Mouse (Mus musculus): ENCODE measurements around the gene Antxr1. TPM values are rescaled to one million over a fixed set of nuclear protein-coding genes. Genes with fewer than 3 reads are reported as not detected.

Gene Antxr1
- polyA plus RNA-seq, 1 experiment from 2014 or later, result 6.5 TPM

DNA sequence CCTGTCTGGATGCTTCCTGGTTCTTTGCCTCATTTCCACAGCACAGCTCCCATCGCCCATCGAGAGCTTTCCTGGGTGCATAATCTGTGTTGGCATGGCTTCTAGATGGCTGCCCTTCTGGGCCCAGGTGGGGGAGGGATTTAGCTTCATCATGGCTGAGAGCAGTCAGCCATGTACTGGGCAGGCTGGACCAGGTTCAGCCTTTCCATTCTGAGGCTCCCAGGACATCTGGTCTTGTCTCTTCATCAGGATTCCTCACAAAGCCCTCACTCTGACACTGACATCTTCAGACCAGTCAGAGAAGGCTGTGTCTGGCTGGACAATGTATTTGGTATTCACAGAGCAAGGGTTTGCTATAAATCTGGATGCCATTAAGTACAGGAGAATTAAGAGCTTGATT, 219.6 kb downstream of the Antxr1 start:
- ATAC-seq (ENCODE audit: insufficient number of reproducible peaks, insufficient read depth, low FRiP score, low read depth), result no peak
- Histone ChIP-seq H3K9ac (ENCODE audit: low read length) (no peak overlapping the region), H3K27me3 (ENCODE audit: control insufficient read depth, insufficient read depth, low read length) (no peaks in the 10 kb centered on the region), H3K9me3 (ENCODE audit: control insufficient read depth, low read length) (peaks cover 2% of the 10 kb centered on the region; the same call in 1 of the 2 replicates), H3K4me3 (ENCODE audit: control insufficient read depth in 1 of 2, insufficient read depth in 1 of 2, low read depth in 1 of 2, low read length in 2 of 2) (no peak overlapping the region), H3K4me2 (ENCODE audit: low read length) (no peak overlapping the region), H3K36me3 (ENCODE audit: control insufficient read depth, insufficient read depth, low read length) (no peaks in the 10 kb centered on the region), H3K27ac (replicated peaks in 1 of 2; ENCODE audit: control insufficient read depth in 1 of 2, insufficient read depth in 1 of 2, low read depth in 2 of 2, low read length in 2 of 2) (no peak overlapping the region), H3K4me1 (ENCODE audit: control insufficient read depth in 2 of 2, insufficient read depth in 2 of 2, low read length in 2 of 2) (peaks cover 0 to 5% of the 10 kb centered on the region in 2 experiments; a peak in 1 of 4 replicates)
- WGBS, result 89% methylated on average over 2 of the region's 2 CpGs

DNA sequence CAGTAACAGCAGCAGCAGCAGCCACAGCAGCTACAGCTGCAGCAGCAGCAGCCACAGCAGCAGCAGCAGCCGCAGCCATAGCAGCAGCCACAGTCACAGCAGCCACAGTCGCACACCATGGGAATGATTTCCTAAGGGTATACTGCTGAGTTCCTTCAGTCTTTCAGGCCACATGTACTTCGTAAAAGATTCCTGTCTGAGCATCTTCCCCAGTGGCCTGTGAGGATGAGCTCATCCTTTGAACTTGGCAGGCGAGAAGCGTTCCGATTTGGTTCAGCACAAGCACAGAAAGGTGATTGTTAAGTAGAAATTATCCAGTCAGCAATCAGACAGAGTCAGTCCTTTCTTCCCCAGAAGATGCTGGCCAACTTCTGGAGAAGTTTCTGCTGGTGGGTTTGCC, 223.5 kb downstream of the Antxr1 start:
- Histone ChIP-seq H3K4me1 (ENCODE audit: control insufficient read depth in 2 of 2, insufficient read depth in 2 of 2, low read length in 2 of 2) (no peaks in the 10 kb centered on the region; a peak in 1 of 4 replicates), H3K27ac (replicated peaks in 1 of 2; ENCODE audit: control insufficient read depth in 1 of 2, insufficient read depth in 1 of 2, low read depth in 2 of 2, low read length in 2 of 2) (peak overlapping the region; percentile 20 to 24; a peak in 1 of 4 replicates), H3K9me3 (ENCODE audit: control insufficient read depth, low read length) (no peaks in the 10 kb centered on the region), H3K4me3 (ENCODE audit: control insufficient read depth in 1 of 2, insufficient read depth in 1 of 2, low read depth in 1 of 2, low read length in 2 of 2) (no peak overlapping the region), H3K4me2 (ENCODE audit: low read length) (no peak overlapping the region), H3K27me3 (ENCODE audit: control insufficient read depth, insufficient read depth, low read length) (no peaks in the 10 kb centered on the region), H3K36me3 (ENCODE audit: control insufficient read depth, insufficient read depth, low read length) (no peaks in the 10 kb centered on the region), H3K9ac (ENCODE audit: low read length) (no peak overlapping the region)
- no peak for ATAC-seq (ENCODE audit: insufficient number of reproducible peaks, insufficient read depth, low FRiP score, low read depth)
- WGBS, result 73% methylated on average over 6 of the region's 6 CpGs

DNA sequence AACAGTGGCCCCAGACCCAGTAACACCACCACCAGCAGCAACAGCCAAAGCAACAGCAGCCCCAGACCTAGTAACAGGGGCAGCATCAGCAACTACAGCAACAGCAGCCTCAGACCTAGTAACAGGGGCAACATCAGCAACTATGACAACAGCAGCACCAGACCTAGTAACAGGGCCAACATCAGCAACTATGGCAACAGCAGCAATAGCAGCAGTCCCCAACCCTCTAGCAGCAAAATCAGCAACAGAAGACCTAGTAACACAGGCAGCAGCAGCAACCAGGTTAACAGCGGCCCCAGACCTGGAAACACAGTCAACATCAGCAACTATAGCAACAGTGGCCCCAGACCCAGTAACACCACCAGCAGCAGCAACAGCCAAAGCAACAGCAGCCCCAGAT, 224.1 kb downstream of the Antxr1 start:
- no peaks in the 10 kb centered on the region for H3K9me3 ChIP-seq (ENCODE audit: control insufficient read depth, low read length)
- WGBS, result 80% methylated on average over 1 of the region's 1 CpGs
- H3K4me2 ChIP-seq (ENCODE audit: low read length), result no peak overlapping the region
- peak overlapping the region in 1 of 2 experiments; percentile 24; a peak in 1 of 4 replicates for H3K27ac ChIP-seq (replicated peaks in 1 of 2; ENCODE audit: control insufficient read depth in 1 of 2, insufficient read depth in 1 of 2, low read depth in 2 of 2, low read length in 2 of 2)
- H3K4me1 ChIP-seq (ENCODE audit: control insufficient read depth in 2 of 2, insufficient read depth in 2 of 2, low read length in 2 of 2), result no peaks in the 10 kb centered on the region; a peak in 1 of 4 replicates
- H3K4me3 ChIP-seq (ENCODE audit: control insufficient read depth in 1 of 2, insufficient read depth in 1 of 2, low read depth in 1 of 2, low read length in 2 of 2), result no peak overlapping the region
- ATAC-seq (ENCODE audit: insufficient number of reproducible peaks, insufficient read depth, low FRiP score, low read depth), result no peak
- no peaks in the 10 kb centered on the region for H3K27me3 ChIP-seq (ENCODE audit: control insufficient read depth, insufficient read depth, low read length)
- H3K36me3 ChIP-seq (ENCODE audit: control insufficient read depth, insufficient read depth, low read length), result no peaks in the 10 kb centered on the region
- H3K9ac ChIP-seq (ENCODE audit: low read length), result no peak overlapping the region

DNA sequence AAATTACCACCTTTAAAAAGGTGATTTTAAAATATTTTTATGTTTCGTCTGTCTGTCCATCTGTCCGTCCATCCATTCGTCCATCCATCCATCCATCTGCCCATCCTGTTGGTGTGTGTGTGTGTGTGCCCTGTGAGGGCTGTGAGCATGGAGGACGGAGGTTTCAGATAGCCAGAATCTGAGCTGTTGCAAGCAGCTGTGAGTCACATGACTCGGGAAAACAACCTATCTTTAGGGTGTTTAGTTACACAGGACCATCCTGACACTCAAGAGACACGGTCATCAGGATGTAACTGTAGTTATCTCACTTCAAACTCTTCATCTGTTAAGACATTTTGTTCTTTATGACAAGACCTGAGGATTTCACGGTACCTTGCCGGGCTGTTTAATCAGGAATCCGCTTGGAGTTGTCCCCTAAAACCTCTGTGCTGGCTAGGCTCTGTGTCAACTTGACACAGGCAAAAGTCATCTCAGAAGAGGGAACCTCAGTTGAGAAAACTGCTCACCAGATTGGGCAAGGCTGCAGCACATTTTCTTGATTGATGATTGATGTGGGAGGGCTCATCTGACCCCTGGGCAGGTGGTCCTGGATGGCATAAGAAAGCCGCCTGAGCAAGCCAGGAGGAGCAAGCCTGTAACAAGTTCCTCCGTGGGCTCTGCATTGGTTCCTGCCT, 231.4 kb downstream of the Antxr1 start, which contains the start of gene D6Ertd527e:
Gene D6Ertd527e, plus strand, starts transcription at position 624 of the 674 bp plus-strand sequence.
- Histone ChIP-seq H3K4me2 (ENCODE audit: low read length) (no peak within 1 kb of the TSS), H3K9ac (ENCODE audit: low read length) (no peak within 1 kb of the TSS), H3K27me3 (ENCODE audit: control insufficient read depth, insufficient read depth, low read length) (no peaks in the 10 kb centered on the region), H3K36me3 (ENCODE audit: control insufficient read depth, insufficient read depth, low read length) (no peaks in the 10 kb centered on the region), H3K4me3 (ENCODE audit: control insufficient read depth in 1 of 2, insufficient read depth in 1 of 2, low read depth in 1 of 2, low read length in 2 of 2) (no peak within 1 kb of the TSS), H3K9me3 (ENCODE audit: control insufficient read depth, low read length) (no peaks in the 10 kb centered on the region), H3K4me1 (ENCODE audit: control insufficient read depth in 2 of 2, insufficient read depth in 2 of 2, low read length in 2 of 2) (peaks cover 15 to 18% of the 10 kb centered on the region in 2 experiments), H3K27ac (replicated peaks in 1 of 2; ENCODE audit: control insufficient read depth in 1 of 2, insufficient read depth in 1 of 2, low read depth in 2 of 2, low read length in 2 of 2) (no peak within 1 kb of the TSS)
- 74% methylated on average over 11 of the region's 11 CpGs for WGBS
- no peak for ATAC-seq (ENCODE audit: insufficient number of reproducible peaks, insufficient read depth, low FRiP score, low read depth)

DNA sequence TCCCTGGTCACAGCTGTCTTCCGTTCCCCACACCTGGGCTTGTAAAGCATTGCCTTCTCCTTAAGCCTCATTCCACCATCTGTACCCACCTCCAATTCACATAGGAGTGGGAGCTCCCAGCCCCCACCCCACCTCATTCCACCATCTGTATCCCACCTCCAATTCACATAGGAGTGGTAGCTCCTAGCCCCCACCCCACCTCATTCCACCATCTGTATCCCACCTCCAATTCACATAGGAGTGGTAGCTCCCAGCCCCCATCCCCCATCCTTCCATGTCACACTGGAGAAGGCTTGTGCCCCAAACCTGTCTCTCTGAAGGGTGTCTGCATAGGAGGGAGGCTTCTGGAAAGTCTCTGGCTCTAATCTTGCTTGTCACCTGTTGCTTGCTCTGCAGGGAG, 232.3 kb downstream of the Antxr1 start:
- Histone ChIP-seq H3K9me3 (ENCODE audit: control insufficient read depth, low read length) (no peaks in the 10 kb centered on the region), H3K27me3 (ENCODE audit: control insufficient read depth, insufficient read depth, low read length) (no peaks in the 10 kb centered on the region), H3K4me2 (ENCODE audit: low read length) (no peak overlapping the region), H3K9ac (ENCODE audit: low read length) (no peak overlapping the region), H3K36me3 (ENCODE audit: control insufficient read depth, insufficient read depth, low read length) (no peaks in the 10 kb centered on the region), H3K27ac (replicated peaks in 1 of 2; ENCODE audit: control insufficient read depth in 1 of 2, insufficient read depth in 1 of 2, low read depth in 2 of 2, low read length in 2 of 2) (no peak overlapping the region), H3K4me3 (ENCODE audit: control insufficient read depth in 1 of 2, insufficient read depth in 1 of 2, low read depth in 1 of 2, low read length in 2 of 2) (no peak overlapping the region), H3K4me1 (ENCODE audit: control insufficient read depth in 2 of 2, insufficient read depth in 2 of 2, low read length in 2 of 2) (peaks cover 15 to 19% of the 10 kb centered on the region in 2 experiments)
- 82% methylated on average over 1 of the region's 1 CpGs for WGBS
- ATAC-seq (ENCODE audit: insufficient number of reproducible peaks, insufficient read depth, low FRiP score, low read depth), result no peak

DNA sequence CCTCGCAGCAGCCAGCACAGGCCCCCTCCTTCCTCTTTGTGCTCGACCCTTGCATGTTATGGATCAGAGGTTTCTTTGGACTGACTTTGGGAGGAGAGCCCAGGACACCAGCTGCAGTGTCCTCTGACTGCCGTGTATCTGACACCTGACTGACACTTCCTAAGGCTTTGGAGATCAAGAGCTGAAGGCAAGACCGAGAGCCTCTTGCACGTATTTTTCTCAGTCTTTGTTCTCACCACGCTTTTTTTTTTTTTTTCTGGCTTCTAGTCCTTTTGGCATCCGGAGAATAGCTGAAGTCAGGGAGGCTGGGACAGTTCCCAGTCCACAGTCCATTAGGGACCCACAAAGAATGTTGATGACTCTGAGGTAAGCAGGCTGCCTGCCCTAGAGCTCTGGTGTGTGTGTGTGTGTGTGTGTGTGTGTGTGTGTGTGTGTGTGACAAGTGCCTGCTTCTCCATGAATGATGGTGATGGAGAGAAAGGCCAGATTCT, 233.2 kb downstream of the Antxr1 start:
- no peaks in the 10 kb centered on the region for H3K9me3 ChIP-seq (ENCODE audit: control insufficient read depth, low read length)
- peaks cover 15 to 19% of the 10 kb centered on the region in 2 experiments for H3K4me1 ChIP-seq (ENCODE audit: control insufficient read depth in 2 of 2, insufficient read depth in 2 of 2, low read length in 2 of 2)
- WGBS, result 23% methylated on average over 7 of the region's 7 CpGs
- H3K27me3 ChIP-seq (ENCODE audit: control insufficient read depth, insufficient read depth, low read length), result no peaks in the 10 kb centered on the region
- H3K9ac ChIP-seq (ENCODE audit: low read length), result no peak overlapping the region
- no peak overlapping the region for H3K4me2 ChIP-seq (ENCODE audit: low read length)
- H3K27ac ChIP-seq (replicated peaks in 1 of 2; ENCODE audit: control insufficient read depth in 1 of 2, insufficient read depth in 1 of 2, low read depth in 2 of 2, low read length in 2 of 2), result peak overlapping the region; percentile 48 to 61; a peak in 3 of 4 replicates
- H3K4me3 ChIP-seq (ENCODE audit: control insufficient read depth in 1 of 2, insufficient read depth in 1 of 2, low read depth in 1 of 2, low read length in 2 of 2), result no peak overlapping the region
- no peak for ATAC-seq (ENCODE audit: insufficient number of reproducible peaks, insufficient read depth, low FRiP score, low read depth)
- no peaks in the 10 kb centered on the region for H3K36me3 ChIP-seq (ENCODE audit: control insufficient read depth, insufficient read depth, low read length)

DNA sequence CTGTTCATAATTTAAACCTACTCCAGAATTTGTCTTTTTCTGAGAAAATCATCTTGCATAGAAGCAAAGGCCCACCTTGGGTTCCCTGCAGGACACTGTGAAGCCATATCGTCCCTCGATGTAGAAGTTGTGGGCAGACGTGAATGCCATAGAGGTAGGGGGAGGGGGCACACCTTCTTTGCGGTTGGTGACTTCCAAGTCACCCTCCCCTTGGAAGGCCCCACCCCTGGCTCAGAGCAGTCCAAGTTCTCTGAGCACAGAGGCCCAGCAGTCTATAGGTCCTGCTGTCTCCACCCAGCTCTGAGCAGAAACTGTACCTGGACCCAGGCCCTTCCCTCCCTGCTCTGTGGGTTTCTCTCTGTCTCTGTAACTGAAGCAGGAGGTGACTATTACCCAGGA, 233.7 kb downstream of the Antxr1 start:
- 17% methylated on average over 4 of the region's 4 CpGs for WGBS
- no peaks in the 10 kb centered on the region for H3K9me3 ChIP-seq (ENCODE audit: control insufficient read depth, low read length)
- H3K27me3 ChIP-seq (ENCODE audit: control insufficient read depth, insufficient read depth, low read length), result no peaks in the 10 kb centered on the region
- H3K4me3 ChIP-seq (ENCODE audit: control insufficient read depth in 1 of 2, insufficient read depth in 1 of 2, low read depth in 1 of 2, low read length in 2 of 2), result no peak overlapping the region
- H3K4me1 ChIP-seq (ENCODE audit: control insufficient read depth in 2 of 2, insufficient read depth in 2 of 2, low read length in 2 of 2), result peaks cover 15 to 19% of the 10 kb centered on the region in 2 experiments
- peak overlapping the region; percentile 48 to 61; a peak in 2 of 4 replicates for H3K27ac ChIP-seq (replicated peaks in 1 of 2; ENCODE audit: control insufficient read depth in 1 of 2, insufficient read depth in 1 of 2, low read depth in 2 of 2, low read length in 2 of 2)
- no peak overlapping the region for H3K9ac ChIP-seq (ENCODE audit: low read length)
- H3K36me3 ChIP-seq (ENCODE audit: control insufficient read depth, insufficient read depth, low read length), result no peaks in the 10 kb centered on the region
- H3K4me2 ChIP-seq (ENCODE audit: low read length), result no peak overlapping the region
- ATAC-seq (ENCODE audit: insufficient number of reproducible peaks, insufficient read depth, low FRiP score, low read depth), result no peak
